Mouse (Mus musculus): ENCODE data around the gene Asap2. TPM values are rescaled to one million over a fixed set of nuclear protein-coding genes. Genes with fewer than 3 reads are reported as not detected.

The Asap2 gene
- polyA plus RNA-seq, 1 experiment from 2014 or later, result 9.5 TPM

DNA sequence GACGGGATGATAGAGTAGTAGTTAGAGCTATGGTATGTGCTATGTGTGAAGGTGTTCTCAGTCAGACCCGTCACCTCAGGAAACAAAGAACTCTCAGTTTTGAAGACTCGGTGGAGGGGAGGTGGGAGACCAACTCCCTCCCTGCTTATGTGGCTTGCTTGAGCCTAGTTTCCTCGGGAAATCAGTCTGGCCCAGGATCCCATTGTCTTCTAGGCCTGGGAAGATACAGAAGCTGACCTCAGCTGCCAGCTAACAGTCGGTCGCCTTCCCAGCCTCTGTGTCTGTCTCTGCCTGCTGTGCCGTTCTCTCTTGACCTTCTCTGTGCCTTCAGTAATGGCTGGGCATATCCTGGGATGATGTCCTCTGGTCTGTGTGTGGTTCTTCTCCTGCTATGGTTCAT lies 169.0 kb downstream of the Asap2 start:
- peak overlapping the region; percentile 62; the same call in 1 of the 2 replicates for H3K27ac ChIP-seq
- ATAC-seq (replicated peaks; ENCODE audit: low FRiP score), result no peak
- 73% methylated on average over 7 of the region's 7 CpGs for WGBS
- H3K9me3 ChIP-seq (replicated peaks), result 0 out of 2 replicates have a peak, but pooled peaks cover 3% of the 10 kb centered on the region
- H3K9ac ChIP-seq, result no peak overlapping the region
- H3K4me3 ChIP-seq (replicated peaks), result no peak overlapping the region
- H3K4me2 ChIP-seq, result no peak overlapping the region
- peaks cover 48% of the 10 kb centered on the region for H3K4me1 ChIP-seq
- no peaks in the 10 kb centered on the region for H3K27me3 ChIP-seq
- no peaks in the 10 kb centered on the region for H3K36me3 ChIP-seq

DNA sequence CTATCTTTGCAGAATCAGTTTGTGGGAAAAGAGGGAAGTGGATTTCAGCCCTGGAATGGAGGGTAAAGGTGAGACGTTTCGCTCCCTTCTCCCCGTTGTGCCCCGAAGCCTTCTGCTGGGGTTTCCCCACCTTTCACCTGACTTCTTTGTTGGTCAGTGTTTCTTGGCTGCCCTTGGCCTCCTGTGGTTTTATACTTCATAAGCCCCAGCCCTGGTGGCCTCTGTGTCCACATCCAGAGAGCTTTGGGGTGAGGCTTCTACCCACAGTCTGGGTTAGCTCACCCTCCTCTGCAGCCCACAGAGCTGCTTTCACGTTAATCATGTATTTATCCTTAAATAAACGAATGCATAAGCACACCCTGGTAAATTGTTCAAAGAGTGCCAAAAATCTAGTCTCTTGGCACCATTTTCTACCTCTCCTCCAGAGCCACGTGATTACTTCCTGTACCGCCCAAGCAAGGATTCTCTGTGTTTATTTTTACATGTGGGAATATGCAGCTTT lies 170.1 kb downstream of the Asap2 start:
- H3K27ac ChIP-seq, result peak overlapping the region; percentile 62
- no peak for ATAC-seq (replicated peaks; ENCODE audit: low FRiP score)
- 56% methylated on average over 8 of the region's 8 CpGs for WGBS

DNA sequence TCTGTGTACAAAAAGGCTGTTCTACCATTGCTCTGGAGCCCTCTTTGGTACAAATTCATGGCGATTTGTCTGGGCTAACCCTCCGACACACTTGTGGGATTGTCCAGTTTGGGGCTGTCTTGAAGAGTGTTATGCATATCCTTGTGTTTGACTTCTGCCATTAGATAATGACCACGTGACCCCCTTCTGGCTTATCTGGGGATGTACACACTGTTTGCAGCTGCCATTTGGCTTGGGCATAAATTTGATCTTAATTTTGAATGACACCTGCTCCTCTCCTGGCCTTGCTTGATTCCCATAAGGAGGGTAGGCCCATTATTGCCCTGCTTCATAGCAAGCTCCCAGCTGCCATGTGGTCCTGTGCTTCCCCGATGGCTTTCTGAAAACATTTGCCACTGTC lies 171.6 kb downstream of the Asap2 start:
- H3K27me3 ChIP-seq, result no peaks in the 10 kb centered on the region
- WGBS, result 91% methylated on average over 4 of the region's 4 CpGs
- H3K4me3 ChIP-seq (replicated peaks), result no peak overlapping the region
- H3K4me2 ChIP-seq, result no peak overlapping the region
- no peak overlapping the region for H3K27ac ChIP-seq
- H3K36me3 ChIP-seq, result no peaks in the 10 kb centered on the region
- peaks cover 60% of the 10 kb centered on the region for H3K4me1 ChIP-seq
- H3K9ac ChIP-seq, result no peak overlapping the region
- no peak for ATAC-seq (replicated peaks; ENCODE audit: low FRiP score)
- H3K9me3 ChIP-seq (replicated peaks), result 0 out of 2 replicates have a peak, but pooled peaks cover 3% of the 10 kb centered on the region

More for the DNA sequence above, 170.1 kb downstream of the Asap2 start:
- H3K36me3 ChIP-seq, result no peaks in the 10 kb centered on the region
- H3K9me3 ChIP-seq (replicated peaks), result 0 out of 2 replicates have a peak, but pooled peaks cover 3% of the 10 kb centered on the region
- H3K4me2 ChIP-seq, result no peak overlapping the region
- H3K4me1 ChIP-seq, result peaks cover 48% of the 10 kb centered on the region
- H3K9ac ChIP-seq, result no peak overlapping the region
- no peak overlapping the region for H3K4me3 ChIP-seq (replicated peaks)
- H3K27me3 ChIP-seq, result no peaks in the 10 kb centered on the region

DNA sequence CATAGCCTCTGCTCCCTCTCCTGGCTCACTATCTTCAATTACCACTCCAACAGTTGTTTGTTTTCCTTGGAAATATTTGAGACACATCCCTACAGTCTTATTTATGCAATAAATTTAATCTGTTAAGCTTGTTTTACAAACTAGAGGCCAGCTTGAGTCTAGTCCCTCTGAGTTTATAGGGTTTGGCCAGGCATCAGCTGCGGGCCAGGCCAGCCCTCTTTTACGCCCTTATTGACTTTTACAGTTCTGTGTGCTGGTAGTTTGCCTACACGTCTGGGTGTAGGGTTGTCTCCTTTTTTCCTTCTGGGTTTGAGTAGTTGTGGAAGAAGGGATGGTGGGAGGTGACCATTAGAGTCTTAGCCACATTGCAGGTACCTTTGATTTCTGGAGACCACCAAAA lies 173.4 kb downstream of the Asap2 start:
- H3K27ac ChIP-seq, result peak overlapping the region; percentile 55
- peaks cover 70% of the 10 kb centered on the region for H3K4me1 ChIP-seq
- WGBS, result 29% methylated on average over 3 of the region's 3 CpGs
- H3K4me3 ChIP-seq (replicated peaks), result no peak overlapping the region
- no peak overlapping the region for H3K9ac ChIP-seq
- no peak overlapping the region for H3K4me2 ChIP-seq
- no peaks in the 10 kb centered on the region for H3K27me3 ChIP-seq
- ATAC-seq (replicated peaks; ENCODE audit: low FRiP score), result no peak
- peaks cover 5% of the 10 kb centered on the region for H3K36me3 ChIP-seq
- H3K9me3 ChIP-seq (replicated peaks), result 0 out of 2 replicates have a peak, but pooled peaks cover 3% of the 10 kb centered on the region

DNA sequence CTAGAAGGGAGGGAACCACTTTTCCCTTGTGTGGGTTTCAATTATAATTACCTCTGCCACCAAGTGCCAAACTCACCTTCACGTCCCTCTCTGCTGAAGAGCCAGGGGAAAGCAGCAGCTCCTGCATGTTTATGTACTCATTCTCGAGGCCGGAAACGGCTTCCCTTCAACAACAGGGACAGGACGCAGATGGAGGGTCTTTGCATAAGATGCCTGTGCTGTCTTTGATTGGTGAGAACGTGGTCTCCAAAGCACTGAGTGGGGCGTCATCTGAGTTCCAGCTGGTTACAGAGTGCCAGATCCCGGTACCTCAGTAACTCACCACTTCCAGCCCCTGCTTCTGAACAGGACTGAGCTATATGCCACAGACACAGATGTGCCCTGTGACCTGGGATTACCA lies 174.0 kb downstream of the Asap2 start:
- no peaks in the 10 kb centered on the region for H3K27me3 ChIP-seq
- H3K9ac ChIP-seq, result no peak overlapping the region
- no peak overlapping the region; the same call in 1 of the 2 replicates for H3K4me2 ChIP-seq
- H3K36me3 ChIP-seq, result peaks cover 11% of the 10 kb centered on the region
- 44% methylated on average over 8 of the region's 8 CpGs for WGBS
- ATAC-seq (replicated peaks; ENCODE audit: low FRiP score), result no peak
- peak overlapping the region; percentile 55 for H3K27ac ChIP-seq
- H3K4me3 ChIP-seq (replicated peaks), result no peak overlapping the region
- H3K4me1 ChIP-seq, result peaks cover 64% of the 10 kb centered on the region
- 0 out of 2 replicates have a peak, but pooled peaks cover 3% of the 10 kb centered on the region for H3K9me3 ChIP-seq (replicated peaks)

DNA sequence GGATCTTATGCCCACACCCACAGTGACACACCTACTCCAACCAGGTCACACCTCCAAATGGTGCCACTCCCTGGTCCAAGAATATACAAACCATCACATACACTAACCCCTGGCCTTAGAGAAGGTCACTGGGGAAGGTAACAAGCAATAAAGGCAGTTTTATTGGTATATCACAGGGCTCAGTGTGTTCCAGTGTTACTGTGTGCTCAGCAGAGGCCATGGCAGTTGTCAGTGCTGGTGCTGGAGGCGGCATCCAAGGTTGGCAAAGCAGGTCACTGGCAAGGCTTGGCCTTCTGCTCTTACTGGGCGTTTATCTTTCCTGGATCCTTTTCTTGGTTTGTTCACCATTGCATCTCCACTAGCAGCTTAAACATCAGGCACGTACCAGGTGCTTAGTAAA lies 174.9 kb downstream of the Asap2 start:
- H3K4me1 ChIP-seq, result peaks cover 55% of the 10 kb centered on the region
- H3K4me2 ChIP-seq, result no peak overlapping the region
- no peak overlapping the region for H3K27ac ChIP-seq
- no peaks in the 10 kb centered on the region for H3K27me3 ChIP-seq
- no peak overlapping the region for H3K4me3 ChIP-seq (replicated peaks)
- H3K36me3 ChIP-seq, result peaks cover 20% of the 10 kb centered on the region
- H3K9ac ChIP-seq, result no peak overlapping the region
- 0 out of 2 replicates have a peak, but pooled peaks cover 3% of the 10 kb centered on the region for H3K9me3 ChIP-seq (replicated peaks)
- ATAC-seq (replicated peaks; ENCODE audit: low FRiP score), result no peak
- 81% methylated on average over 3 of the region's 3 CpGs for WGBS

DNA sequence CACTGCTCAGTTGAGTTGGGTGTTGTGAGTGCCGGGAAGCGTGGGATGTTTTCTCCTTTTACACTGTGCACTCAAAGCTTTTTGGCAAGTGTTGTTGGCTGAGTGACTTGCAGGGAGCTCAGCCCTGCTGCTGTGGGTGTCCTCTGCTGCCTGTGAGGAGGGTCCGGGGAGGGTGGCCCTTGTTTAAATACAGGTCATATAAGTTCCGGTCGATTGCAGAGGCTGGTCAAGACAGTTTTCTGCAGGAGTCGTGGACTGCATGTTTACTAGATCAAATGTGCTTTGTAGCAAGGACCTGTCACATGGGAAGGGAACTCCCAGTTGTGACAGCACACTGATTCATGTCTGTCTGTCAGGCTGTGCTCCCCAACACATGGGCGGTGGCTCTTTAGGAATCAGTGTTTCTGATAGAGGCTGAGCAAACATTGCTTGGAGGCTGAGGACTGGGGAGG lies 175.7 kb downstream of the Asap2 start:
- Histone ChIP-seq H3K4me1 (peaks cover 51% of the 10 kb centered on the region), H3K4me3 (replicated peaks) (no peak overlapping the region), H3K4me2 (no peak overlapping the region; the same call in 1 of the 2 replicates), H3K36me3 (peaks cover 26% of the 10 kb centered on the region), H3K9me3 (replicated peaks) (0 out of 2 replicates have a peak, but pooled peaks cover 3% of the 10 kb centered on the region), H3K9ac (no peak overlapping the region), H3K27me3 (no peaks in the 10 kb centered on the region), H3K27ac (peak overlapping the region; percentile 62)
- WGBS, result 16% methylated on average over 7 of the region's 7 CpGs
- ATAC-seq (replicated peaks; ENCODE audit: low FRiP score), result peak; percentile 27

DNA sequence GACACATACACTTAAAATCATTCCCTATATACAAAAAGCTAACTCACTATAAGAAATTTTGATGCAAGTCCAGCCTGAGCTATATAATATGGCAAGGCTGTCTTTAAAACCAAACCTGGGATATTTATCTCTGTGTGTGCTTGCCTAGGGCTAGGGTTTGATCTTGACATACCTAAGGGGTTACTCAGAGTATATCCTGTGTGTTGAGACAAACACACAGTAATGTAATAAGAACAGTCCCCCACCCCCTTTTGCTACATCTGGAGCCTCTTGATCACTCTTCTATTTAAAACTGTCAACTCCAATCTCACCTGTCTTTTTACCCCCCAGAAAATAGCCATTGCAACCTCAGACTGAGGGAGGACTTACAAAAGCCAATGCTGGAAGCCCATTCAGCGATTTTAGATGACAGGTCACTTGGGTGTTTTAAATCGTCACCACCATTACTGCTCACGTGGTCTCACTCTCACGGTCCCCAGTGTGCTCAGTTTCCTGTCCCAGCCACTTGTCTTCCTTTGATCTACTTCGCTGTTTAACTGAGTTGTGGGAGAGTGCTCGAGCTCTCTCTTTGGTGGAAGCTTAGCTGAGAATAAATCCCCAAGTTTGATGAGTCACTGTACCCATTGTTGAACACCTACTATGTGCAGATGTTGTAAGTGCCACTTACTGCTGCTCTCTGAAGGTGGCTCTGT lies 176.8 kb downstream of the Asap2 start:
- Histone ChIP-seq H3K27ac (no peak overlapping the region), H3K4me2 (no peak overlapping the region), H3K36me3 (peaks cover 28% of the 10 kb centered on the region), H3K27me3 (no peaks in the 10 kb centered on the region), H3K4me1 (peaks cover 55% of the 10 kb centered on the region), H3K4me3 (replicated peaks) (no peak overlapping the region), H3K9ac (no peak overlapping the region), H3K9me3 (replicated peaks) (0 out of 2 replicates have a peak, but pooled peaks cover 3% of the 10 kb centered on the region)
- no peak for ATAC-seq (replicated peaks; ENCODE audit: low FRiP score)
- whole genome bisulfite sequencing, result 13% methylated on average over 6 of the region's 6 CpGs

DNA sequence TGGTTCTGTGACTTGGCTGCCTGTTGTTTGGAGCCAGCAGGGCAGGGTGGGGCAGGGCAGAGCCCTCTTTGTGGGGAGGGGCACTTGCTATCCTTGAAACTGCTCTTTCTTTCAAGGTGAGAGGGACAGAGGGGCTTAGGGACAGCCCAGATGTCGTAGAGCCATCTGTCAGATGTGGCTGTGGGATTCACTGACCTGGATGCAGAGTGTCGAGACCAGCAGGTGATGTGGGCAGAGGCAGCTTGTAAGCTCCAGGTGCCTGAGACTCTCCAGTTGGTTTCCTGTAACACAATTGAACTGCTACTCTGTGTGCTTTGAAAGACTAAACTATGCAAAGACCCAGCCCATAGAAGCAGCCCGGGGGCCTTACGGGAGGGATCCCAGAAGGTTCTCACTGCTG lies 177.5 kb downstream of the Asap2 start:
- Histone ChIP-seq H3K27ac (no peak overlapping the region), H3K4me1 (peaks cover 58% of the 10 kb centered on the region), H3K9me3 (replicated peaks) (0 out of 2 replicates have a peak, but pooled peaks cover 1% of the 10 kb centered on the region), H3K9ac (no peak overlapping the region), H3K4me2 (no peak overlapping the region), H3K36me3 (peaks cover 29% of the 10 kb centered on the region), H3K27me3 (no peaks in the 10 kb centered on the region), H3K4me3 (replicated peaks) (no peak overlapping the region)
- ATAC-seq (replicated peaks; ENCODE audit: low FRiP score), result no peak
- 73% methylated on average over 4 of the region's 4 CpGs for WGBS

DNA sequence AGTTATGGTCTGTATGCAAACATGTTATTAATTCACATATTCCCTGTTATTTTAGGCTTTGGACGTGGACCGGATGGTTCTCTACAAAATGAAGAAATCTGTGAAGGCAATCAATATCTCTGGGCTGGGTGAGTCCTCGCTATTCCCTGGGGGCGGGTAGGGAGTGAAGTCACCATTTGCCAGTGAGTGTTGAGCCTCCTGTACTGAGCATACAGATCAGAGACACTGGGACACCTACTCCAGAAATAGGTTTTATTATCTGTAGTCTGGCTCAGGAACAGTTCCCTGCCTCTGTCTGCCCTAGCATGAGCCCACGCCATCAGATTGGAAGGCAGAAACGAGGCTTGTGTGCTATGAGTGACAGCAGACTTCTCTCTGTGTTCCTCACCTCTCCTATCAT lies 177.9 kb downstream of the Asap2 start:
- no peaks in the 10 kb centered on the region for H3K9me3 ChIP-seq (replicated peaks)
- H3K4me1 ChIP-seq, result peaks cover 55% of the 10 kb centered on the region
- H3K36me3 ChIP-seq, result peaks cover 29% of the 10 kb centered on the region
- ATAC-seq (replicated peaks; ENCODE audit: low FRiP score), result no peak
- H3K9ac ChIP-seq, result no peak overlapping the region
- no peak overlapping the region for H3K4me3 ChIP-seq (replicated peaks)
- H3K27ac ChIP-seq, result no peak overlapping the region
- H3K27me3 ChIP-seq, result no peaks in the 10 kb centered on the region
- 90% methylated on average over 6 of the region's 6 CpGs for WGBS
- H3K4me2 ChIP-seq, result no peak overlapping the region

DNA sequence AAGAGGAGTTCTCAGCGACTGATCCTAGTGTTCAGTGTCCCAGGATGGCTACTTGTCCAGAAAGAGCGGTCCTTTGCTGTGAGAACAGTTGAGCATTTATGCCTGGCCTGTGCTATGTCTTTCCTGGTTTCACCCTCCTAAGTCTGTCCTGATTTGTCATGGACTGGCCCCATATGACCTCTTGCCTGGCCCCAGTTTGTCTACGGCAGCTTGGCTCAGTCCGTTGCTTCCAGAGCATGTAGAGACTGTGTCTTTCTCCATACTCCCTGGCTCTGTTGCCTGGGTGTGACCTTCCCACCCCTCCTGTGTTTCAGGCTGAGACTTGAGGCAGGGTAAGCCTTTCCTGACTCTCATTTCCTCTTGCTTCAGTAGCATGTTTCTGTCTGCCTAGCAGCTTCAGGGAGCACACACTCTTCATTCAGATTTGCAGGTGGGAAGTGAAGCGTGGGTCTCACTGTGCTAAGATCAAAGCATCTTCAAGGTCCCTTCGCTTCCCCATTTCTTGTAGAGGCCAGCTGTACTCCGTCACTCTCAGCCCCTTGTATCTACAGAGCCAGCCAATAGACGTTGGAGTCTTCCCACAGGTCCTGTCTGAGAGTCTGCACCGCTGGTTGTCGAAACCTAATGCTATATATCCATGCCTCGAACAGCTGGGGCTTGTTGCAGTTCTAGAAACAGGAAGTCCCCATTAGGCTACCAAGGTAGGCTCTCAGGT lies 181.7 kb downstream of the Asap2 start:
- no peak overlapping the region for H3K4me2 ChIP-seq
- no peak overlapping the region for H3K9ac ChIP-seq
- peaks cover 29% of the 10 kb centered on the region for H3K36me3 ChIP-seq
- H3K27ac ChIP-seq, result no peak overlapping the region
- 58% methylated on average over 11 of the region's 11 CpGs for WGBS
- H3K4me1 ChIP-seq, result peaks cover 20% of the 10 kb centered on the region
- no peaks in the 10 kb centered on the region for H3K27me3 ChIP-seq
- no peak overlapping the region for H3K4me3 ChIP-seq (replicated peaks)
- no peaks in the 10 kb centered on the region for H3K9me3 ChIP-seq (replicated peaks)
- ATAC-seq (replicated peaks; ENCODE audit: low FRiP score), result no peak

DNA sequence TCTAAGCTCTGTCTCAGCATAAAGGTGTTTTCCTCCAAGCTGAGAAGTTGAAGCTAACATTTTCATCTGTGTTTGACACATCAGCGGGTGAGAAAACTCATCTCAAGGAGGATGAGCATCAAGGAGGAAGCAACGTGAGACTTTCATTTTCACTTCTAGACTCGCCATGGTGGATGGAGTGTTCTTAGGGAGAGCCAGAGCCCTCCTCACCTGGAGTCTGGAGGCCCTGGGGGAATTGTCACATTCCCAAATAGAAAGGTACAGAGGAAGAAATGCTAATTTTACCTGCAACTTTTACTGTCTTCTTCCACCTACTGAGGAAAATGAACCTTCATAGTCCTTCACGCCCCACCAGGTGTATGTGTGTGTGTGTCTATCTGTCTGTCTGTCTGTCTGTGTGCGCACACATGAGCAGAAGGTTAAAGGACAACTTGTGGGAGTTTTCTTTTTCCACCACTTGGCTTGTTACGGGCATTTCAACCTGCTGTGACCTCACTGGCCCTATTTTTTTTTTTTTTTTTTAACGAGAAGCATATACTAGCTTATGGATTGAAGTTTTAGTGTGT lies 183.7 kb downstream of the Asap2 start:
- Histone ChIP-seq H3K9me3 (replicated peaks) (no peaks in the 10 kb centered on the region), H3K9ac (no peak overlapping the region), H3K4me3 (replicated peaks) (no peak overlapping the region), H3K4me1 (peaks cover 10% of the 10 kb centered on the region; the same call in 1 of the 2 replicates), H3K27me3 (no peaks in the 10 kb centered on the region), H3K4me2 (no peak overlapping the region), H3K27ac (no peak overlapping the region), H3K36me3 (peaks cover 21% of the 10 kb centered on the region)
- ATAC-seq (replicated peaks; ENCODE audit: low FRiP score), result no peak
- WGBS, result 79% methylated on average over 7 of the region's 7 CpGs

All from kidney, embryonic 15.5 days (tissue).